Mouse (Mus musculus) heart, postnatal 0 days (tissue): ENCODE measurements around the gene Wdr70.

Experiments
- CTCF ChIP-seq: IDR thresholded peaks from 2 replicates; pipeline ENCODE4 v1.5.1; 2016; ENCODE audit warnings: antibody characterized with exemption, control low read depth, low read depth
- EP300 ChIP-seq: IDR thresholded peaks from 2 replicates; pipeline ENCODE4 v1.6.1; 2016; ENCODE audit warnings: antibody characterized with exemption, low read depth

DNA sequence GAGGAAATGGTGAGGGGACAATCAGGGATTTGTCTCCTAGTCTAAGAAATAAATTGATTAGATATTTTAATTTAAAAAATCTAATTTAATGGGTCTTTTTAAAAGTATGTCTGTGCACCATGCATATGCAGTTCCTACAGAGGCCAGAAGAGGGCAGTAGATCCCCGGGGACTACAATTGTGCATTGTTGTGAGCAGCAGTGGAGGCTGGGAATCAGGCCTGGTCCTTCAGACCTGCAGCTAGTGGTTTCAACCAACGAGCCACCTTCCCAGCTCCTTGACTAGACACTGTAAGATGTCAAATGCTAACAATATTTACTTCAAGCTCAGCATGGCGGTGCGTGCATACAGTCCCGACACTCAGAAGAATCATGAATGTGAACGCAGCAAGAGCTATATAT lies 199.7 kb downstream of the Wdr70 start:
- peak; percentile 15; the same call in 1 of the 2 replicates for TF ChIP-seq CTCF
- TF ChIP-seq EP300, result no peak
